Mouse (Mus musculus) limb, embryonic 13.5 days (tissue): ENCODE data around the gene Plxnc1. TPM values are rescaled to one million over a fixed set of nuclear protein-coding genes. Genes with fewer than 3 reads are reported as not detected.

ENCODE experiments used
- ATAC-seq: fragments of 200-750 bp; cut with Nextera tagmentation; 2 replicates; pipeline ENCODE4 v1.8.0; 2017; ENCODE audit warnings: low read depth, moderate number of reproducible peaks, moderate TSS enrichment; ENCODE audit not compliant: low FRiP score
- H3K27ac ChIP-seq: fragments of 300-500 bp; sonication (generic); 2 replicates; pipeline ENCODE4 v1.5.1; 2015; ENCODE audit warnings: inconsistent platforms, mild to moderate bottlenecking, moderate library complexity
- H3K27me3 ChIP-seq: fragments of 300-500 bp; sonication (generic); 2 replicates; pipeline ENCODE4 v1.6.1; 2015; ENCODE audit warnings: mild to moderate bottlenecking, inconsistent platforms
- H3K36me3 ChIP-seq: fragments of 300-500 bp; sonication (generic); 2 replicates; pipeline ENCODE4 v1.6.1; 2015; ENCODE audit warnings: inconsistent platforms, mild to moderate bottlenecking, moderate library complexity
- H3K4me1 ChIP-seq: fragments of 300-500 bp; sonication (generic); 2 replicates; pipeline ENCODE4 v1.6.1; 2015; ENCODE audit warnings: inconsistent platforms
- H3K4me2 ChIP-seq: fragments of 300-500 bp; sonication (generic); replicated peaks from 2 replicates; pipeline ENCODE4 v1.6.1; 2015; ENCODE audit warnings: inconsistent platforms, mild to moderate bottlenecking, moderate library complexity
- H3K4me3 ChIP-seq: fragments of 300-500 bp; sonication (generic); 2 replicates; pipeline ENCODE4 v1.5.1; 2015; ENCODE audit warnings: moderate library complexity, mild to moderate bottlenecking, inconsistent platforms
- H3K9ac ChIP-seq: fragments of 300-500 bp; sonication (generic); 2 replicates; pipeline ENCODE4 v1.6.1; 2015; ENCODE audit warnings: mild to moderate bottlenecking, inconsistent platforms
- H3K9me3 ChIP-seq: fragments of 300-500 bp; sonication (generic); 2 replicates; pipeline ENCODE4 v1.6.1; 2016; ENCODE audit warnings: inconsistent platforms
- WGBS: fragments of 180-500 bp; shearing (Covaris S2); methylation state at CpG from one replicate; pipeline ENCODE4 v1.1.7; 2015; 5-methylcytosine and 5-hydroxymethylcytosine counted together
- polyA plus RNA-seq: library from polyadenylated mRNA; unstranded; fragments of >200 nt; fragmentation: Nextera tagmentation; extraction: Ambion mirVana; gene quantifications from 2 replicates; pipeline ENCODE4 v1.2.1, GENCODE M21; 2015

Gene Plxnc1
- polyA plus RNA-seq, 1 experiment from 2014 or later = 2.7 TPM

DNA sequence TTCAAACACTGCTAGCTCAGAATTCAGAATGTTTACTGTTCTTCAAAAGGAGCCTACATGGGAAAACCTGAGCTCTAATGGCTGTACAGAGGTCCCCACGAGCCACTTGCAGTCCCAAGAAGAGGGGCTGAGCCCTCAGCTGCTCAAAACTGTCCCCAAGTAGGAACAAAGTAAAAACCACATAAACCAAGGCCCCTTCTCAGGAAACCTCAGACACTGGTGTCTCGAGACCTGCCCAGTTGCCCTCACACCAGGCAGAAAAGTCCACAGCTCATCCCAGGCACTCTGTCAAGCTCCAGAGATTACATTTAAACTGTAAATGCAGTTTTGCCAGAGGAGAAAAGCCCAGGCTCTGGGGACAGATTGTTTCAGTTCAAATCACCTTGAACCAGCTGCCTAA, 26.6 kb downstream of the Plxnc1 start:
- peaks cover 18% of the 10 kb centered on the region for H3K4me1 ChIP-seq
- 48% methylated on average over 2 of the region's 2 CpGs for WGBS
- no peak overlapping the region for H3K4me2 ChIP-seq
- H3K9me3 ChIP-seq = no peaks in the 10 kb centered on the region
- no peak overlapping the region; the same call in 1 of the 2 replicates for H3K27ac ChIP-seq
- H3K36me3 ChIP-seq = no peaks in the 10 kb centered on the region
- H3K27me3 ChIP-seq = no peaks in the 10 kb centered on the region; the same call in 1 of the 2 replicates
- H3K9ac ChIP-seq = no peak overlapping the region
- no peak overlapping the region for H3K4me3 ChIP-seq
- no peak for ATAC-seq

DNA sequence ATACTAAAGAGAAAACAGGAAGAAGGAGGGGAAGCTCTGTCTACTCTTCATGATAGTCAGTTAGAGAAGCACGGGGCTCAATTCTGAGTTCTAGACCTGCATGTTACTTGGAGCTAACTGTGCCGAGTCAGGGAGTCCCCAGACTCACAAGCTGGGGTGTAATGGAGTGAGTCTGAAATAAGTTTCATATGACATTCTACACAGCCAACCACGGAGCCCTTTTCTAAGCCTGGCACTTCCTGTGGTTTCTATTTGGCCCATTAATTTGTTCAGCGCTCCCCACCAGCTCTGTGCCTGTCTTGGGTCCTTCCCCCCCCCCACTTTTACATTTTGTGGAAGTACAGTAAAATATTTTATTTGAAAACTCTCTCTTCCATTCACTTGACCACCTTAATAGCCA, 27.3 kb downstream of the Plxnc1 start:
- H3K27ac ChIP-seq = no peak overlapping the region
- H3K27me3 ChIP-seq = no peaks in the 10 kb centered on the region; the same call in 1 of the 2 replicates
- H3K4me3 ChIP-seq = no peak overlapping the region
- no peaks in the 10 kb centered on the region for H3K9me3 ChIP-seq
- H3K36me3 ChIP-seq = no peaks in the 10 kb centered on the region
- no peak for ATAC-seq
- H3K4me2 ChIP-seq = no peak overlapping the region
- peaks cover 18% of the 10 kb centered on the region for H3K4me1 ChIP-seq
- no peak overlapping the region for H3K9ac ChIP-seq
- 53% methylated on average over 4 of the region's 4 CpGs for WGBS

DNA sequence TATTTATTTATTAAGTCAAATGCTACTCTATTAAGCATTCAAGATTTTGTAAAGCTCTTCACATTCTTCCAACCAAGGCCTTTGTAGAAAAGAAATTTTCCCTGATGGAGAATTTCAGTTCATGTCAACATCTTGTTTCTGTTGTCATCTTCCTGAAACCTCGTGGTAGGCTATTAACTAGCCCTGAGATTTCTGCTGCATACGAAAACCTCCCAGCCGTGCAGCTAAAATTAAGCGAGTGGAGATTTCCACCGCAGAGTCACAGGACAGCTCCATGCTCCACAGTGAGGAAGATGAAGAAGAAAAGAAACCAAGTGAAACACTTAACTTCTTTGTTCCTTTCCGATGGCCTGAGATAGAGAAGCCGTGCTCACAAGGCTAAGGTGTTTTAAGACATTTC, 28.0 kb downstream of the Plxnc1 start:
- Histone ChIP-seq H3K36me3 (no peaks in the 10 kb centered on the region), H3K9ac (no peak overlapping the region), H3K9me3 (no peaks in the 10 kb centered on the region), H3K27ac (no peak overlapping the region), H3K4me3 (no peak overlapping the region), H3K4me2 (no peak overlapping the region), H3K27me3 (no peaks in the 10 kb centered on the region), H3K4me1 (peaks cover 18% of the 10 kb centered on the region)
- no peak for ATAC-seq
- 81% methylated on average over 7 of the region's 7 CpGs for WGBS

DNA sequence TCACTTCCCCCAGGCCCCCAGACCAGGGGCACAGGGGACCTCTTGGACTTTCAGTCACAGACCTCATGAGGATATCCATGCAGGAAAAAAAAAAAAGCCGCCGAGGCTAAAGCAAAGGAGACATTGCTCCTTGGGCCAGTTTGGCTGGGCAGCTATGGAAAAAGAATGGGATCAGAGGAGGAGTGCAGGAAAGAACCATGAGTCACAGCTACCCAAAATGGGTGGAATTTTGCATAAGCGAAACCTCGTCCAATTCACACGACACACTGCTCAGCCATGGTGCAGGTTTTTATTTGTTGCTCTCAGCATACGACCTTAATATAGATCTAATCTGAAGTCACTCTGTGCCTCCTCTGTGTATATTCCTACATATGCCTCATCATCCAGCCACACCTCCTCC, 28.9 kb downstream of the Plxnc1 start:
- Histone ChIP-seq H3K27me3 (no peaks in the 10 kb centered on the region), H3K9me3 (no peaks in the 10 kb centered on the region), H3K9ac (no peak overlapping the region), H3K4me3 (no peak overlapping the region), H3K36me3 (no peaks in the 10 kb centered on the region), H3K27ac (no peak overlapping the region), H3K4me2 (no peak overlapping the region), H3K4me1 (peaks cover 18% of the 10 kb centered on the region)
- ATAC-seq = no peak
- WGBS = 88% methylated on average over 6 of the region's 6 CpGs

DNA sequence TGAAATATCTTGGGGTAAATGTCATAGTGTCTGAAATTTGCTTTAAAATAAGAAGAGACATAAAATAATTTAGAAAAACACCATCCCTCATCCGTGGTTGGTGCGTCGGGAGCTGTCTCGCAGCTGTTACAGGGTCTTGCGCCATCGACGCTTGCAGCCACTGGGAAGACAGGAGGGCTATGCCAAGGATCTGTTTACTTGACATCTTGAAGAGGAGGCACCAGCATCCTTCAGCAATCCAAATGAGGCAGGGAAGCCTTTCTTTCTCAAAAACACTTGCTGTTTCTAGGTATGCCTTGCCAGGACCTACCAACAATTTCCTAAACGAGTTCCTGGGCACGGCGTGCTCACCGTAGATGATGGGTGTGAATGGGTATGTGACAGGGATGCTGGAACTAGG, 30.6 kb downstream of the Plxnc1 start:
- Histone ChIP-seq H3K27me3 (no peaks in the 10 kb centered on the region), H3K27ac (no peak overlapping the region), H3K4me3 (no peak overlapping the region), H3K4me2 (no peak overlapping the region), H3K4me1 (peaks cover 10% of the 10 kb centered on the region), H3K36me3 (no peaks in the 10 kb centered on the region), H3K9ac (no peak overlapping the region), H3K9me3 (no peaks in the 10 kb centered on the region)
- WGBS = 90% methylated on average over 11 of the region's 11 CpGs
- ATAC-seq = no peak

DNA sequence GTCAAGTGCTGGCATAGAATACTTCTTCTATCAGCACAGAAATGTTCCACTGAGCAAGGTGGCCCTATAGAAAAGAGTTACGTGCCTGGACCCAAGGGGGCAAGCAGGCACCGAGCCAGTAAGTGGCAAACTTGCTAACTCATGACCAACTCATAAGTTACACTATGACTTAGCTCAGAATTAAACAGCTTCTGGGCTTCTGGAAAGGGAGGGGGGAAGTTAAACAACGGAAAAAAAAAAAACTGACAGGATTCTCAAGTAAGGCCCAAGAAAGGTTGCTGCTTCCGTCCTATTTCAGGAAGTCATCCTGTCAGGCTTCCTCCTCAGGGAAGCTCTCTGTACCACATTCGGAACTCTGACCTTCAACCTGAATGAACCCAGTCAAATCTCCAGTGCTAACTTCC, 31.3 kb downstream of the Plxnc1 start:
- Histone ChIP-seq H3K27me3 (no peaks in the 10 kb centered on the region), H3K9ac (no peak overlapping the region), H3K4me1 (peaks cover 10% of the 10 kb centered on the region), H3K4me2 (no peak overlapping the region), H3K4me3 (no peak overlapping the region), H3K36me3 (no peaks in the 10 kb centered on the region), H3K27ac (no peak overlapping the region), H3K9me3 (no peaks in the 10 kb centered on the region)
- 81% methylated on average over 5 of the region's 5 CpGs for WGBS
- no peak for ATAC-seq

DNA sequence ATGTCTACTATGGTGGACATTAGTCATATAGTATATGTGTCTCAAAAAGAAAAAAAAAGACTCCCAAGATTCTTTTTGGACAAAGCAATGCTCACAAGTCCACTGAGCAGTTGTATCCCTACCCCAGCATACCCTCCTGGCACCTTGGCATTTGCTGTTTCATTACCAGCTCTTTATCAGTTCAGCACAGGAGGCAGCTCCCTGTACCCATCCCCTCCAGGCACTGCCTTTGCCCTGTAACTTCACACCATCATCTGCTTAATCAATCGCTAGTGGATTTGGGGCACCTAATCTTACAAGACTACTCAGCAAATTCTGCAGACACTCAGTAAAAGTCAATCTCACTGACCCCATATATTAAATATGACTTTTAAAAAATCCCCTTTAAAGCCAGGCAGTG, 32.1 kb downstream of the Plxnc1 start:
- 88% methylated on average over 1 of the region's 1 CpGs for WGBS

DNA sequence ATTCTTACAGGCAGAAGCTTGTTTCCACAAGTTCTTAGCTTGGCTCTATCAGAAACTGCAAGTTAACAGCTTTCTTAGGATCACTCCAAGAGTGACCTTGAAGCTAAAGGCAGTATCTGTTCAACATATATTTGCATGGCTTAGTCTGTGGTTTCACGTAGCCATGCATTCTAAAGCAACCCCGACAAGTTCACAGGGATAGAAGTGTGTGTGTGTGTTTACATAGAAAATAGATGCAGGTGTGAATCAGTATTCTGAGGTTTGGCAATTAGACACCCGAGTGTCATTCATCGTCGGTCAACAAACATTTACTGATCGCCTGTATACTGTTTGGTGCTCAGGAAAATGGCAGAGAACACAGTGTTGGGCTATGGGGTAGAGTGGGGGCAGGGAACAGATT, 33.5 kb downstream of the Plxnc1 start:
- ATAC-seq = no peak
- no peak overlapping the region for H3K4me2 ChIP-seq
- H3K27me3 ChIP-seq = no peaks in the 10 kb centered on the region
- no peak overlapping the region for H3K4me3 ChIP-seq
- H3K9me3 ChIP-seq = no peaks in the 10 kb centered on the region
- 87% methylated on average over 6 of the region's 6 CpGs for WGBS
- H3K4me1 ChIP-seq = peaks cover 4% of the 10 kb centered on the region
- no peak overlapping the region for H3K9ac ChIP-seq
- no peaks in the 10 kb centered on the region for H3K36me3 ChIP-seq
- no peak overlapping the region for H3K27ac ChIP-seq

More for the DNA sequence above, 32.1 kb downstream of the Plxnc1 start:
- Histone ChIP-seq H3K36me3 (no peaks in the 10 kb centered on the region), H3K27me3 (no peaks in the 10 kb centered on the region), H3K9me3 (no peaks in the 10 kb centered on the region), H3K4me3 (no peak overlapping the region), H3K9ac (no peak overlapping the region), H3K27ac (no peak overlapping the region), H3K4me1 (peaks cover 4% of the 10 kb centered on the region), H3K4me2 (no peak overlapping the region)
- ATAC-seq = no peak

DNA sequence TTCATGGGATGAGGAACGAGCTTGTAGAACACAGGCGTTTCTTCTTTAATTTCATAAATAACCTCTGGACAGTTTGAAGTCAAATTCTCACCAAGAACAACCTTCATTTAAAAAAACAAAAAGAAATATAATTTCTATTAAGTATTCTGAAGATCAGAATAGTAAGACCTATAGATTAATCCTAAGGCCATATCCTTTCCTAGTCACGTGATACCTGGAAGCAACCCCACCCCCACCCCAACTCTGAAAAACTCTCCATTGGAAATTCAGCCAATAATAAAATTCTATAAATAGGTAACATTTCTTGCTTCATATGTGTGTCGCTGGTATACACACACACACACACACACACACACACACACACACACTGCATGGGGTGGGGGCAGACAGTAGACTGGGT, 34.1 kb downstream of the Plxnc1 start:
- ATAC-seq = no peak
- WGBS = 91% methylated on average over 4 of the region's 4 CpGs
- Histone ChIP-seq H3K9me3 (no peaks in the 10 kb centered on the region), H3K27ac (no peak overlapping the region), H3K36me3 (no peaks in the 10 kb centered on the region), H3K4me1 (peaks cover 9% of the 10 kb centered on the region), H3K27me3 (no peaks in the 10 kb centered on the region), H3K4me3 (no peak overlapping the region), H3K4me2 (no peak overlapping the region), H3K9ac (no peak overlapping the region)

DNA sequence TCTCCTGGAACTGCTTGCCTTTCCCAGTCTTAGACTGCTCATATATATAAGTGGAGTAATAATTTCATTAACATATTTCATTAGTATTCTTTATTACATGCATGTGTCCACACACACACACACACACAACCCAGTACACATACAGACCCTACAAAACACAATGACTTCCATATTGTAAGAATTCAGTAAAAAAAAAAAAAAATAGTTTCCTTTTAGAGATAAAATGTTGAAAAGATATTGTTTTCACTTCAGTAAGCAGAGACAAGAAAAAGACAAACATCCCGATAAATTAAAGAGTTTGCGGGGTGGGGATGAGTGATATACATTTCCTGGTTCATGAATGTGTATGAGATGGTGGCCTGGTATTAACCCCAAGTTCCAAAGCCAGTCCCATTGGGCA, 34.8 kb downstream of the Plxnc1 start:
- Histone ChIP-seq H3K4me1 (peaks cover 10% of the 10 kb centered on the region), H3K36me3 (no peaks in the 10 kb centered on the region), H3K4me3 (no peak overlapping the region), H3K27me3 (no peaks in the 10 kb centered on the region), H3K9me3 (no peaks in the 10 kb centered on the region), H3K4me2 (no peak overlapping the region), H3K9ac (no peak overlapping the region), H3K27ac (no peak overlapping the region)
- 96% methylated on average over 2 of the region's 2 CpGs for WGBS
- ATAC-seq = no peak

DNA sequence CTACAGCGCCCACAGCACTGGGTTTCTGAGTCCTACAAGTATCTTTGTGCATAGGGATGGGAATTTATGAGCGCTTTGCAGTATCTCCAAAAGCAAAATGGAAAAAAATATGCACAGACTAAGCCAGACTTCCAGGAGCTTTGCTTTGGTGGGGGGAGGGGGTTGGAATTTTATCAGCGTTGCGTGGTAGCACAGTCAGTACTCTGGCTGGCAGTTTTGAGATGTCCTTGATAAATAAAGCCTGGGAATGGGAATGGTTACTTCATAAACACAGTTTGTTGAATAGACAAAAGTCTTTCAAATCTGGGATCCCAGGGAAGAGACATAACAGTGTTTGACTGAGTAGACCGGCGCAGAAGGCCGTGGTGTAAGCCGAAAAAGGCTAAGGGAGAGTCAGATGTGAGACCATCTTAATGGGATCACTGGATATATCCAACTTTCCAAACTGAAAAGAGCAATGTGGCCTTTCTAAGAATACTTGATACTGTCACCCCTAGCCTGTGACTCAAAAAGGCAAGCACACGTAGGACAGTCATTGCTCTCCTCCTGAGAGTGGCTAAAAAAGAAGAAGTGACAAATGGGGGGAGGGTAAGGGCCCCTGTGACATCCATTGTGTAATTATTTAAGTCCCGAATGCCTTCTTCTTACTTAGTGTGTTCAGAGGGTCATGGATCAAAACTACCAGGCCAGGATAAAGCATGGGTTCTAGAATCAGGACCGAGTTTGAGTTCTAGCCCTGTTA, 35.5 kb downstream of the Plxnc1 start:
- 93% methylated on average over 11 of the region's 11 CpGs for WGBS
- H3K27me3 ChIP-seq = no peaks in the 10 kb centered on the region
- H3K36me3 ChIP-seq = no peaks in the 10 kb centered on the region
- no peak overlapping the region for H3K4me3 ChIP-seq
- ATAC-seq = no peak
- H3K4me1 ChIP-seq = peaks cover 10% of the 10 kb centered on the region
- H3K4me2 ChIP-seq = no peak overlapping the region
- no peak overlapping the region for H3K27ac ChIP-seq
- H3K9me3 ChIP-seq = no peaks in the 10 kb centered on the region
- H3K9ac ChIP-seq = no peak overlapping the region

DNA sequence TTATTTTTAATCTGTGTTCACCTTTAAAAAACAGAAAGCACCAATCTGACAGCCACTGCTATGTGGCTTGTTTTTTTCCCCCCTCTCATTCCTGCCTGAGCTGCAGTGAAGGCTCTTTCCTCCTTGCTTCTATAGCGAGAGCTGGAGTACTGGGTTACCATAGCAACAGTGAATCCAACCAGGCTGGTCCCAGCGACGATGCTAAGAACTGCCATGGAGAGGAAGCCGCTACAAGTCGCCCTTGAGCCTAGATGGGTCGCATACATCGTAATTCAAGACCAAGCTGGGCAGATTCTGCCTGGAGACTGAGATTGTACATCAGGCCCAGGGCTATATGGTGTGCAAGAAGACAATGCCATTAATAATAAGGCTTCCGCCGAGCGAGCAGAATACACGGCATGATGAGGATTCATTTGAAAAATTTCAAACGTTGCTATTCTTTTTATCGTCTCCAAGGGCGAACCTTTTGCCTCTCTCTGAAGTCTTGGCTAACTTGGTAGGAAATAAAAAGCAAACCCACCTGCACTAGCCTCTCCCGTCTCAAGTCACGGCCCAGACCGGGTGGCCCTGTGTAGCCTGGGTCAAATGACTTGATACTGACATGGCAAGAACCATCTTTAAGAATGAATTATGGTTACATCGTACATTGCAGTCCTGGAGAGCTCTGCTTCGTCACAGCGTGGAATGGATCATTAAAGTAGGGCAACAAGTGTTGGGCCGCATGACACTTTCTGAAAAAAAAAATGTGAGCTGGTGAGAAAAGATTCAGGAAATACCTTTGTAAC, 38.8 kb downstream of the Plxnc1 start:
- Histone ChIP-seq H3K27ac (no peak overlapping the region), H3K9ac (no peak overlapping the region), H3K27me3 (no peaks in the 10 kb centered on the region), H3K4me1 (peaks cover 10% of the 10 kb centered on the region), H3K9me3 (no peaks in the 10 kb centered on the region), H3K4me2 (peak overlapping the region; percentile 46), H3K36me3 (no peaks in the 10 kb centered on the region), H3K4me3 (no peak overlapping the region)
- ATAC-seq = no peak; the same call in 1 of the 2 replicates
- 23% methylated on average over 21 of the region's 21 CpGs for WGBS
